Mouse (Mus musculus): ENCODE data around the gene Eif4ebp2.

Eif4ebp2 gene

DNA sequence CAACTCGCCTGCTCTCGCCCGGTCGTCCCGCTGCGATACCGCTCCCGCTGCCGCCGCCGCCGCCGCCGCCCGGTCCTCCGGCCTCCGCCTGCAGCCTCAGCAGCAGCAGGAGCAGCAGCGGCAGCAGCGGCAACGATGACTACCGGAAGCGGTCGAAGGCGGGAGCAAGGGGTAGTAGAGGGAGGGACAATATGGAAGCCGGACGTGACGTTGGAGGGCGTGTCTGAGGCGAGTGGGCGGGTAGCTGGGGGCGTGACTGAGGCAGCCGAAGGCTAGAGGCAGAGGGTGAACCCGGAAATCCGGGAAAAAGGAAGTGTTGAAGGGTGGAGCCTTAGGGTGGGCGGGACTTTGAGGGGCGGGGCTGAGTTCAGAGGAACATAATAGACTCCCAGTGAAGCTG lies at the start of gene Eif4ebp2:
Gene Eif4ebp2 (minus strand): TSS at position 17 of the 400 bp plus-strand sequence.
- DNase-seq (ENCODE audit: extremely low spot score, low spot score), result peak; percentile 100

GRCm38 (mm10) chr10:61500756-61501155 lies 48.3 kb upstream of the Eif4ebp2 start:
- no peak for DNase-seq (ENCODE audit: extremely low spot score, low spot score)

DNA sequence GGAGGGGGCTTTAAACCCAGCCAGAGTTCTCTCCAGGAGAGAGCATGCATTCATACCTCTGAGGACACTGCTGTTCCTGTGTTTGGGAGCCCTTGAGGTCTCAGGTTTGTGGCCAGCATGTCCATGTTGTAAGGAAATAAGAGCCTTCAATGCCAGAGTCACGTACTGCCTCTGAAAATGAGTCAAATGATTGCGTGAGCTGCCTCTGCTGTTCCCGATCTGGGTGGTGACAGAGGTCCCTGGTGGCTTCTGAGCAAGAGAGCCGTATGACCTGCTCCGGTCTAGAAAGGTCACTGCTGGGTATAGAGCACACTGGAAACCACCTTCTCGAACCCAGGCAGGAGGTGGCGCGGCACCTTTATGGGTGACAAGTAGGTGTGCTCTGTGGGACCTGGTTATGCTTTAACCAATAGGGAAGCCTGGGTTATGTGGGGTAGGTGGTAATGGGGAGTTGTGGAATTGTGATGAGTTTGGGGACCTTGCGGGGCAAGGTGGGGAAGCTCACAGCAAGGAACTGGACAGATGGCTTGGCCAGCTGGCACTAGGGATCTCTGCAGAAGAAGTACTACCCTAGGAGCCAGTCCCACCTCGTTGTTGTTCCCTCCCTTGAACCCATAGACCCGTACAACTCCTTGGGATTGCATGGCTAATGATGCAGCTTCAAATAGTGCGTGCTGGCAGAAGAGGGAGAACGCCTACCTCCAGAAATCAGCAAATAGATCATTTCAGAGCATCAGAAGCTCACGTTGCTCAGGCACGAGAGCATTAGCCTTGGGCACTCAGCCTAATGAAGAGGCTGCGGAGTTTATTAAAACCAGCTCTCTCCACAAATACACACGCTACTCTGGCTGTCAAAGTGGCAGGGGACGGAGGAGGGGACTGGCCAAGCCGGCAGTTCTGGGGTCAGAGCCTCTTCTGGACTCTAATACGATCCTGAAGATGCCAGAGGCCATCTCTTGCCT lies 47.3 kb upstream of the Eif4ebp2 start:
- no peak for DNase-seq (ENCODE audit: extremely low spot score, low spot score)

GRCm38 (mm10) chr10:61496231-61496630 lies 43.8 kb upstream of the Eif4ebp2 start:
- DNase-seq (ENCODE audit: extremely low spot score, low spot score), result no peak

- DNase-seq (ENCODE audit: extremely low spot score, low spot score), result no peak
Observed at GRCm38 (mm10) chr10:61495461-61495860, 43.0 kb upstream of the Eif4ebp2 start.

DNA sequence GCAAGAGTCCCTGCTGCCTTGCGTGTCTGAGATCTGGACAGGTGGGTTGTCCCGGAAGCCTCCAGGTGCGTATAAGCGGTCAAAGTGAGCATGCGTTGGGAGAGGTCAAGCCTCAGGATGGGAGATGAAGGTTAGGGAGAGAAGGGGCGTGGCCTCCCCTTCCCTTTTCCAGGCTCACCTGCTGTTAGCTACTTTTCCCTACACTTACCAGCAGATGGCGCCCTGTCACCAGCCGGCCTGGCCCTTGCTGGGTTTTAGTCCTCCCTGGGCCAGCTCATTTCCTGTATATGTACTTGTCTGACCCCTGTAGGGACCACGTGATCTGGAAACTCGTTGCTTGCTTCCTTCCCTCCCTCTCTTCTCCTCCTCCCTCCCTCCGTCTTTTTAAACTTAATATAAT lies 39.6 kb upstream of the Eif4ebp2 start:
- peak; percentile 84 for DNase-seq (ENCODE audit: extremely low spot score, low spot score)

DNA sequence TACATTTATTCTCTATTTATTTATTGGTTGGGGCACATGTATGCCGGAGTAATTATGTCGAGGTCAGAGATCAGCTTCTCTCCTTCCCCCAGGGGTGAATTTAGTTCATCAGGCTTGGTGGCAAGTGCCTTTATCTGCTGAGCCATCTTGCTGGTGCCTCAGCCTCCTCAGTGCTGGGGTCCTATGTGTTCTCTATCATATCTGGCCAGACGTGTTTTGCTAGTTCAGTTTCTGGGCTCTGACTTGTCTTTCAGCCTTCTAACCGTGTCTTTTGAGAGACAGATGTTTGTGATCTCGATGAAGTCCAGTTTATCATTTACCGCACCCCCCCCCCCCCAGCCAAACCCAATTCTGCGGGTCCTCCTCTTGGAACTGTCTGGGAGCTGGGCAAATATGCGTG lies 39.1 kb upstream of the Eif4ebp2 start:
- no peak for DNase-seq (ENCODE audit: extremely low spot score, low spot score)

GRCm38 (mm10) chr10:61488522-61489110 lies 36.2 kb upstream of the Eif4ebp2 start:
- no peak for DNase-seq (ENCODE audit: extremely low spot score, low spot score)

GRCm38 (mm10) chr10:61486551-61487339 lies 34.3 kb upstream of the Eif4ebp2 start:
- no peak for DNase-seq (ENCODE audit: extremely low spot score, low spot score)

DNA sequence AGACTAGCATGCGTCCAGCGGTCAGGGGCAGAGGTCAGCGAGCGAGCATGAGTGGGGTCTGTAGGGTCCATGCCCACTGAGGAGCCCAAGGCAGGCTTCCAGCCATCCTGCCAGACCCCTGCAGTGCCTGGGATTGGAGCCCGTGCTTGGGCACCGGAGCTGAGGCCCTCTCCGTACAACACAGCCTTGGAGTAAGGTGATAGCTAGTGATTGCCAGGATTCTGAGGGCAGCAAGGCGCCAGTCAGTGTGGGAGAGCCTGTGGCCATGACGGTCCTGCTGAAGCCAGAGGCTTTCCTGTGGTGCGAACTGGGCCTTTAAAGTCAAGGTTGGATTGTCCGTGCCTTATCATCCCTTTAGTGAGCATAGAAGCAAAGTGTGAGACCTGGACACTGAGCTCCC lies 32.3 kb upstream of the Eif4ebp2 start:
- DNase-seq (ENCODE audit: extremely low spot score, low spot score), result no peak

DNA sequence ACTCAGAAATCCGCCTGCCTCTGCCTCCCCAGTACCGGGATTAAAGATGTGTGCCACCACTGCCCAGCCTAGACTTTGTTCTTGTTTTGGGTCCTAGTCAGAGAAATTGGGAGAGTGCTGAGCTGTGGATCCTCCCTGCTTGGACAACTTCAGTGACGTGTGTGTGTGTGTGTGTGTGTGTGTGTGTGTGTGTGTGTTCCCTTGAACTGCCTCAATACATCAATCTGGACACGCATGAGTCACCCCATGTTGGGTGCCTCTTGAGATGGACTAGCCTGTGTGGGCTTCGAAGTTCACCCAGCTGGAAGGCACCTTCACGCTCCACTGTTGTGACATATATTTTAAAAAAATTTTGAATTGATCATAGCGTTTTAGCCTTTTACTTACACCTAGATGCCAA lies 30.3 kb upstream of the Eif4ebp2 start:
- no peak for DNase-seq (ENCODE audit: extremely low spot score, low spot score)

- no peak for DNase-seq (ENCODE audit: extremely low spot score, low spot score)
Observed at GRCm38 (mm10) chr10:61480488-61480887, 28.0 kb upstream of the Eif4ebp2 start.

DNA sequence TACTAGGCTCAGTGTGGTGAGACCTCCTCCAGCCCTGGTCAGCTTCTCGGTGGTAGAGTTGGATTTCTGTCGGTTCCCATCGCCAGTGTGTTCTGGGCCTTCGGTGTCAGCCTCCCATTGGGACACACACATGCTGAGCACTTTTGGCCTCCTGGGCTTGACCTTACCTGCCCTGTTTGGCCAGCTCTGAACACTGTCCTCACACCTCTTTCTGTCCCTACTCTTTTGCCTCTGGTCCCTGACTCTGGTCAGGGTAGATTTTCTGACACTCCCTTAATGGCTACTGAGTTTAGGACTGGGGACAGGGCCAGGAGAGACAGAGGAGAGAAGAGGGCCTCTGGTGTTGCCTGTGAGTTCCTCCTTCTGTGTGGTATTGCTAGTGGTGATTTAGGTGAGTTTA lies 27.5 kb upstream of the Eif4ebp2 start:
- DNase-seq (ENCODE audit: extremely low spot score, low spot score), result no peak

GRCm38 (mm10) chr10:61479461-61479860 lies 27.0 kb upstream of the Eif4ebp2 start:
- DNase-seq (ENCODE audit: extremely low spot score, low spot score), result no peak

DNA sequence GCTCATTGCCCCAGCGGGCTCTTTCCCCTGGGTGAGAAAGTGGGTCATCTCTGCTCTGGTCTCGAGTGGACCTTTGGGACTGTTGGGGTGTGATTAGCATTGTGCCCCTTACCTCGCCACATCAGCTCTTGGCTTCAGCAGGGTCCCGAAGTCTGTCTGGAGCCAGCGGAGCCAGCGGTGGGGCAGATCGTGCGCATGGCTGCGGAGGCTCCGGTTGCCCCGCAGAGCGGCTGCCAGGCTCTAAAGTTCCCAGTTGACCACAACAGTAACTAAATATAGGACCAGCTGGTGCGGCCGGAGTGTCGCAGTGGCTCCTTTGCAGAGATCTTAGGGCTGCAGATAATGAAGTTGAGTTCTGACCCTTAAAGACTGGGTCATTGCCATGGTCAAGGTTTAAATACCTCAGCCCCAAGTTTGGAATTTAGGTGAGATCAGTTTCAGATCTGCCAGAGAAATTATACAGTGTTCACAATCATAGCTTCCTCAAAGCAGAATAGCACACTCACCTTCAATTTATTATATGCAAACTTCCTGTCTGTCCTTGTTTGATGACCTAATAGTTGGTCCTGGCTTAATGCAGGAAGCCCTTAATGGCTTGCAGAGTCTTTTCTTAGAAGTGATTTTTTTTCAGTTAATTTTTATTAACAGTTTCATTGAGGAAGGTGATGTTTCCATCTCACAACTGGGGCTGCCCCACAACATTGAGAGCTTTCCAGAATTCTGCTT lies 24.1 kb upstream of the Eif4ebp2 start:
- DNase-seq (ENCODE audit: extremely low spot score, low spot score), result no peak

DNA sequence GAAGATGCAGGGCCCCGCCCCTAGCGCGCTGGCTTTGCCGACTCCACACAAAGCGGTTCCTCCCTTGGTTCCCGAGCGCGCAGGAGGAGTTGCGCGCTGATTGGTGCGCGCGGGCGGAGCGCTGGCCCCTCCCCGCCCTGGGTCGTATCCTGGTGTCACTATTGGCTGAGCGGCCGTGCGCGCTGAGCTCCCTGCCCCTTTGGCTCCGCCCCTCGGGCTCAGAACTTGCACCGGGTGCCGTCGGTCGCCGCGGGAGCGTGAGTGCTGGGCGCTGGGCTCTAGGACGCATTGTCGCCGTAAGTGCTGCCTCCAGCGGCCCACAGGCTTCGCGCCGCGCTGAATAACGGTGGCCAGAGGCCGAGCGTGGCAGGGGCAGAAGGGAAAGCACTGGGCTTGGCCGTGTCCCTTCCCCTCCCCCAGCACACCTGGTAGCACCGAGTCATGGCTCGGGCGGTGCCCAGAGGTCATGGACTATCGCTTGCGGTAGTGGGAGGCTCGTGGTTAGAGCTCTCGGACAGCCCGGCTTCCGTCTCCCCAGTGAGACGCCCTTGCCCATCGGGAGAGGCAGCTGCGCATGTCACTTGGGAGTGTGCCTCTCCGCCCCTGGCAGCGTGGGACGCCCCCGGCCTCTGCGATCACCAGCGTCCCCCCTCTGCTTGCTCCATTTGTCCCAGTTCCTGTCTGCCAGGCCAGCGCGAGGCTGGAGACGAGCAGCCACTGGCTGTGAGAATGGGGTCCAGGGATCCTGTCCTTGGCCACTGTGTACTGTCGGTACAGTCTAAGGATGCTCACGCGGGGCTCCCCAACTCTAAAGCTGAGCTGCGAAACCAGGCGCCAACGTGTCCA lies 23.4 kb upstream of the Eif4ebp2 start, which contains the start of gene Lrrc20:
Gene Lrrc20 (plus strand): TSS at position 208 of the 846 bp plus-strand sequence.
- peak; percentile 90 for DNase-seq (ENCODE audit: extremely low spot score, low spot score)

GRCm38 (mm10) chr10:61474344-61474743 lies 21.9 kb upstream of the Eif4ebp2 start:
- no peak for DNase-seq (ENCODE audit: extremely low spot score, low spot score)

GRCm38 (mm10) chr10:61473640-61474039 lies 21.2 kb upstream of the Eif4ebp2 start:
- no peak for DNase-seq (ENCODE audit: extremely low spot score, low spot score)

DNA sequence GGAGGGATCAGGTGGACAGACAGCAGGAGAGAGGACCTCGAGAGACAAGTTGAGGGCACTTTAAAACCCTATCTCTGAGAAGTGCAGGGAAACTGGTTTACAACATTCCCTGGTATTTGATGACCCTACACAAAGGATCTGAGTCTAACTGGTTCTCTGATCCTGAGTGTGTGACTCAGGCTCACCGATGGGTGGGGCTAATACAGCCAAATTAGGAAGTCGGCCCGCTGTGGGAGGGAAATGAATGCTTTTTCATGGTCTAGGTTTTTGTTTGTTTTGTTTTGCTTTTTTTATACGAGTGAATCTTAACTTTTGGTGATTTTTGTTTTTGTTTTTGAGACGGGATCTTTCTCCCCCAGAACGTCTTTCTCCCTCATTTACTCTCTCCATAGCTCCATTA lies 16.4 kb upstream of the Eif4ebp2 start:
- no peak for DNase-seq (ENCODE audit: extremely low spot score, low spot score)

DNA sequence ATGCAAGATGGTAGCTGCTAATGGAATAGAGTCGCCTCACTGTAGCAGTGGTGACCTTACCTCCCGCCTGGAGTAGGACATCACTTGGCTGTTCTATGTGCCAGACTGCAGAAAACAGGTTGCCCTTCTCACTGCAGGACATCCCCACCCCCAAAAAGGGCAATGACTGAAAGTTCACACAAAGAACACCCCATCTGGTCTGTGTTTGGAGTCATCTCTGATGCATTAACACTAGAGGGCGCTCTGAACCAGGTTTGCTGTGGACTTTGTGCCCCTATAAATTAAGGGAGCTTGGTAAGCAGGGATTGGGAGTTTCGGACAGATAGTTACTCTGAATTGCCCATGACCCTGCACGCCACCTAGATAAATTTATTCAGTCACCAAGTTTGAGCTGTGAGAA lies 14.4 kb upstream of the Eif4ebp2 start:
- DNase-seq (ENCODE audit: extremely low spot score, low spot score), result peak; percentile 49

Data from neural tube, embryonic 10.5 days (tissue).